Mouse (Mus musculus) heart, embryonic 14.5 days (tissue): ENCODE data around the gene Sgip1. TPM values are rescaled to one million over a fixed set of nuclear protein-coding genes. Genes with fewer than 3 reads are reported as not detected.
A peak's percentile ranks its signal among the peaks of the same experiment; 100 is the strongest.

Experiments used
- ATAC-seq: fragments of 200-750 bp; cut with Nextera tagmentation; 2 replicates; pipeline ENCODE4 v1.8.0; 2017; ENCODE audit warnings: low read depth, moderate TSS enrichment; ENCODE audit not compliant: insufficient number of reproducible peaks, insufficient read depth, low FRiP score
- H3K27ac ChIP-seq, 2 experiments: fragments of 200-500 bp in 1 of 2; fragments of 300-500 bp in 1 of 2; sonication (generic) in 1 of 2; replicated peaks in 1 of 2; 2 replicates each; pipeline ENCODE4 v1.5.1; 2012 to 2014; ENCODE audit warnings: low read depth in 2 of 2, low read length in 2 of 2, control low read depth in 1 of 2, mild to moderate bottlenecking in 1 of 2, mixed read lengths in 1 of 2; ENCODE audit not compliant: control insufficient read depth in 1 of 2, insufficient read depth in 1 of 2
- H3K27me3 ChIP-seq: fragments of 300-500 bp; sonication (generic); 2 replicates; pipeline ENCODE4 v1.6.1; 2014; ENCODE audit warnings: mild to moderate bottlenecking, low read length, control low read depth; ENCODE audit not compliant: control insufficient read depth, insufficient read depth
- H3K36me3 ChIP-seq: fragments of 300-500 bp; sonication (generic); 2 replicates; pipeline ENCODE4 v1.6.1; 2014; ENCODE audit warnings: mild to moderate bottlenecking, control low read depth, low read length, mixed read lengths; ENCODE audit not compliant: control insufficient read depth, insufficient read depth
- H3K4me1 ChIP-seq, 2 experiments: fragments of 200-500 bp in 1 of 2; fragments of 300-500 bp in 1 of 2; sonication (generic) in 1 of 2; 2 replicates each; pipeline ENCODE4 v1.6.1; 2012 to 2014; ENCODE audit warnings: low read length in 2 of 2, control low read depth in 1 of 2, mixed read lengths in 1 of 2; ENCODE audit not compliant: control insufficient read depth in 2 of 2, insufficient read depth in 2 of 2
- H3K4me2 ChIP-seq: fragments of 300-500 bp; sonication (generic); 2 replicates; pipeline ENCODE4 v1.6.1; 2014; ENCODE audit warnings: mild to moderate bottlenecking, low read length
- H3K4me3 ChIP-seq, 2 experiments: fragments of 200-500 bp in 1 of 2; fragments of 300-500 bp in 1 of 2; sonication (generic) in 1 of 2; 2 replicates each; pipeline ENCODE4 v1.5.1; 2012 to 2014; ENCODE audit warnings: low read length in 2 of 2, mild to moderate bottlenecking in 2 of 2, control low read depth in 1 of 2, low read depth in 1 of 2, moderate library complexity in 1 of 2; ENCODE audit not compliant: control insufficient read depth in 1 of 2, insufficient read depth in 1 of 2
- H3K9ac ChIP-seq: fragments of 300-500 bp; sonication (generic); 2 replicates; pipeline ENCODE4 v1.6.1; 2014; ENCODE audit warnings: mild to moderate bottlenecking, low read length
- H3K9me3 ChIP-seq: fragments of 300-500 bp; sonication (generic); 2 replicates; pipeline ENCODE4 v1.6.1; 2016; ENCODE audit warnings: low read length, control low read depth; ENCODE audit not compliant: control insufficient read depth
- WGBS: fragments of 180-500 bp; shearing (Covaris S2); extraction: QIAGEN DNeasy Blood & Tissue Kit; methylation state at CpG from one replicate; pipeline ENCODE4 v1.1.7; 2014; 5-methylcytosine and 5-hydroxymethylcytosine counted together
- polyA plus RNA-seq: library from polyadenylated mRNA; unstranded; fragments of >200 nt; fragmentation: Nextera tagmentation; extraction: Ambion mirVana; gene quantifications from 2 replicates; pipeline ENCODE4 v1.2.1, GENCODE M21; 2014

Gene Sgip1
- polyA plus RNA-seq, 1 experiment from 2014 or later, result 0.92 TPM

- no peak overlapping the region for H3K9ac ChIP-seq
- no peaks in the 10 kb centered on the region for H3K4me1 ChIP-seq
- H3K27ac ChIP-seq, result no peak overlapping the region
- 66% methylated on average over 6 of the region's 6 CpGs for WGBS
- H3K4me2 ChIP-seq, result no peak overlapping the region
- H3K27me3 ChIP-seq, result no peaks in the 10 kb centered on the region
- H3K36me3 ChIP-seq, result no peaks in the 10 kb centered on the region
- H3K9me3 ChIP-seq, result no peaks in the 10 kb centered on the region
- no peak for ATAC-seq
- H3K4me3 ChIP-seq, result no peak overlapping the region
Measured at GRCm38 (mm10) chr4:102779902-102780301, 38.8 kb downstream of the Sgip1 start.

- H3K9me3 ChIP-seq, result no peaks in the 10 kb centered on the region
- no peak overlapping the region for H3K4me2 ChIP-seq
- no peaks in the 10 kb centered on the region for H3K36me3 ChIP-seq
- no peaks in the 10 kb centered on the region for H3K4me1 ChIP-seq
- no peaks in the 10 kb centered on the region for H3K27me3 ChIP-seq
- no peak overlapping the region for H3K4me3 ChIP-seq
- 64% methylated on average over 7 of the region's 7 CpGs for WGBS
- no peak for ATAC-seq
- H3K27ac ChIP-seq, result no peak overlapping the region
- H3K9ac ChIP-seq, result no peak overlapping the region
Measured at GRCm38 (mm10) chr4:102783063-102783748, 42.1 kb downstream of the Sgip1 start.

GRCm38 (mm10) chr4:102785158-102785557 lies 44.1 kb downstream of the Sgip1 start:
- H3K4me3 ChIP-seq, result no peak overlapping the region
- no peaks in the 10 kb centered on the region for H3K9me3 ChIP-seq
- H3K4me2 ChIP-seq, result no peak overlapping the region
- H3K27me3 ChIP-seq, result no peaks in the 10 kb centered on the region
- H3K27ac ChIP-seq, result no peak overlapping the region
- 71% methylated on average over 4 of the region's 4 CpGs for WGBS
- H3K36me3 ChIP-seq, result no peaks in the 10 kb centered on the region
- no peaks in the 10 kb centered on the region for H3K4me1 ChIP-seq
- H3K9ac ChIP-seq, result no peak overlapping the region
- ATAC-seq, result no peak

- peak overlapping the region; percentile 25 to 39; a peak in 2 of 4 replicates for H3K27ac ChIP-seq
- ATAC-seq, result no peak
- 64% methylated on average over 8 of the region's 8 CpGs for WGBS
- H3K36me3 ChIP-seq, result no peaks in the 10 kb centered on the region
- no peak overlapping the region for H3K4me3 ChIP-seq
- no peaks in the 10 kb centered on the region for H3K27me3 ChIP-seq
- no peak overlapping the region for H3K9ac ChIP-seq
- no peak overlapping the region for H3K4me2 ChIP-seq
- peaks cover 0 to 5% of the 10 kb centered on the region in 2 experiments; a peak in 1 of 4 replicates for H3K4me1 ChIP-seq
- no peaks in the 10 kb centered on the region for H3K9me3 ChIP-seq
Measured at GRCm38 (mm10) chr4:102792100-102792790, 51.1 kb downstream of the Sgip1 start.

GRCm38 (mm10) chr4:102801471-102801870 lies 60.4 kb downstream of the Sgip1 start:
- Histone ChIP-seq H3K4me2 (no peak overlapping the region), H3K27ac (no peak overlapping the region), H3K36me3 (no peaks in the 10 kb centered on the region), H3K9me3 (no peaks in the 10 kb centered on the region), H3K4me3 (no peak overlapping the region), H3K4me1 (no peaks in the 10 kb centered on the region), H3K9ac (no peak overlapping the region), H3K27me3 (no peaks in the 10 kb centered on the region)
- ATAC-seq, result no peak
- 67% methylated on average over 1 of the region's 1 CpGs for WGBS

DNA sequence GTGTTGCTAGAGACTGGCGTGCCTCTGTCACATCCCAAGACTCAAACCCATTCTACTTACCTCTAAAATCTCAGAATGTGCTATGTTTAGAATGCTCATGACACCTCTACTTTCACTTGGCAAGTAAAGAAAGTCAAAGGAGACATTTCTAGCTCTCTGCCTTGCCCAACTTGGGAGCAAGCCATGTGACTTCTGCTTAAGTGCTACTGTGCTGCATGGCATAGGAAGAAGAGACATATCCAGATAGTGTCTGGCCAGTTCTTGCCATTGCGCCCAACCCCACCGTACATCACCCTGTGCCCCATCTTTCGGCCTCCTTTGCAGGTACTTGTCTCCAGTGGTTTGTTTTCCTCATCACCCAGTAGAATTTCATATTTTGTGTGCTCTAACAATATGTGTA lies 60.8 kb downstream of the Sgip1 start:
- Histone ChIP-seq H3K4me3 (no peak overlapping the region), H3K36me3 (no peaks in the 10 kb centered on the region), H3K4me2 (no peak overlapping the region), H3K27ac (no peak overlapping the region), H3K9ac (no peak overlapping the region), H3K4me1 (no peaks in the 10 kb centered on the region), H3K9me3 (no peaks in the 10 kb centered on the region), H3K27me3 (no peaks in the 10 kb centered on the region)
- WGBS, result 89% methylated on average over 4 of the region's 4 CpGs
- no peak for ATAC-seq

DNA sequence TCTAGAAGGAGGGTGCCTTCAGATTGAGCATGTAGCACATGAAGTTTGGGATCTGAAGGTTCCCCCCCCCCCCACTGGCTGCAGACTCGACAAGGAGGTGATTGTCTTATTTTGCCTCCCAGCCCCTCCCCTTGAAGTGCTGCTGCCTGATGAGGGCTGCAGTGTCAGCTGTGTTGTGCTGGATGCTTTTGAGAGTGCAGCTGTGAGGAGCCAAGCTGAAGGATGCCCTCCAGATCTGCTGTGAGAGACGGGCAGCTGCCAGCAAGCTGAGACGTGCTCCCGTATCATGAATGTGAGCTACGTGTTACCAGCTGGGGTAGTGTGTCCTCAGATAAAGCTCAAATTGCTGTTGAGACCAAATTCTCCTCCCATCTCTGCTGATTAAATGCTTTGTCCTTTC lies 63.5 kb downstream of the Sgip1 start:
- Histone ChIP-seq H3K9ac (no peak overlapping the region), H3K27me3 (no peaks in the 10 kb centered on the region), H3K36me3 (no peaks in the 10 kb centered on the region), H3K4me1 (no peaks in the 10 kb centered on the region), H3K4me2 (no peak overlapping the region), H3K9me3 (no peaks in the 10 kb centered on the region), H3K27ac (no peak overlapping the region), H3K4me3 (no peak overlapping the region)
- no peak for ATAC-seq
- 33% methylated on average over 5 of the region's 5 CpGs for WGBS
